Mouse (Mus musculus): ENCODE measurements around the gene Ppara. TPM values are rescaled to one million over a fixed set of nuclear protein-coding genes. Genes with fewer than 3 reads are reported as not detected.
"Not testable (repeated sequence)": the region's sequence is repeated elsewhere in the genome, so short reads cannot be mapped to it uniquely, and the experiment has no call there.

Ppara gene
- total and polyA plus RNA-seq, 3 experiments = 12.9 to 60.7 (median 53.1) TPM

DNA sequence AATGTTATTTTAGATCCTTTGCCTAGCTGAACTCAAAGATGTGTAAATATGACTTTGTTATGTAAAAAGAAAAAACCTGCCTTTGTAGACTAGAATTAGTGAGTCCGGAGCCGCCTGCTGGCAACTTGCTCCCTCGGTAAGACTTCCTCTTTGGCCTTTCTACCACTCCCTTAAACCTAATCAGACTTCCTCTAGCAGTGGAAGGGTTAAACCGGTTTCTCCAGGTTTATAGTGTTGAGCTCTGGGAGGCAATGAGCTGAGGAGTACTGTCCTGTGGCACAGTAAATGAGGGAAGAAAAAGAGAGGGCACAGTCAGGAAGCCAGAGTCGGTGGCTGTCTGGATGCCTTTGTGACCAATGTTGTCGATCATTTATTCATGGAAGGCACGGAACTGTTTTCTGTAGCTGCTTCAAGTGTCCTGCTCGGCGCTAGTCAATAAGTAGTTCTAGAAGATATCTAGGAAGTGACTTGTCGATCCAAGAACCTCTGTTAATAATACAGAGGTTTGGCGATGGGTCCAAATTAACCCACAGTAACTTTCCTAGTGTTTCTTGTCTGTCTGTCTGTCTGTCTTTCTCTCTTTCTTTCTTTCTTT is 37.5 kb downstream of the Ppara start:
- TF ChIP-seq EP300 (IDR thresholded peaks at IDR 0.05; ENCODE audit: insufficient read depth, low read depth, low read length) (no peak), CTCF (IDR thresholded peaks at IDR 0.05) (0 out of 2 replicates have a peak, but pooled peaks have one; percentile 17)
- no peak overlapping the region for H3K27ac ChIP-seq
- WGBS = 68% methylated on average over 11 of the region's 11 CpGs
- 0 out of 2 replicates have a peak, but pooled peaks cover 1% of the 10 kb centered on the region for H3K79me2 ChIP-seq (replicated peaks; ENCODE audit: control insufficient read depth, insufficient read depth, low read length)
- H3K4me1 ChIP-seq (ENCODE audit: control insufficient read depth, insufficient read depth, low read length) = peaks cover 5% of the 10 kb centered on the region; the same call in 1 of the 2 replicates
- no peaks in the 10 kb centered on the region; the same call in 1 of the 2 replicates for H3K36me3 ChIP-seq (ENCODE audit: control insufficient read depth, insufficient read depth, low read length)
- DNase-seq = no peak
- H3K27me3 ChIP-seq (ENCODE audit: control insufficient read depth, insufficient read depth, low read length) = no peaks in the 10 kb centered on the region
- intact Hi-C loops (cut with DNase I) = no loop called here
- H3K4me3 ChIP-seq = no peak overlapping the region
- no peak overlapping the region for H3K9ac ChIP-seq (ENCODE audit: low read depth, low read length)

DNA sequence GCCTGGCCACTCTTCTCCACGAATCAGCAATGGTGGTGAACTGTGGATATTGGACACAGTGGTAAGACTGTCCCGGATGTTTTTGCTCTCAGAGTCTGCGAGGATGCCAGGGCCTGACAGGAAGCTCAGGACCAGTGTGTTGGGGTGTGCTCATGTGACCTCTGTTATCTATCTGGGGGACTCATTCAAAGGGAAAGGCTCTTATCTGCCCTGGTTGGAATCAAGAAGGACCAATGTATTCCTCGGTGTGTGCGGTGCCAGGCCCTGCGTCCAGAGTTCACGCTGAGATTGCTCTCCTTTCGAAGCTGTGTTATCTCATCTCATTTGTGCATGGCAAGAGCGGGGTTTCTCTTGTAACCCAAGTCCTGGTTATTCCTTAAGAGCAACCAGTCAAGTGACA is 39.6 kb downstream of the Ppara start:
- 0 out of 2 replicates have a peak, but pooled peaks cover 1% of the 10 kb centered on the region for H3K79me2 ChIP-seq (replicated peaks; ENCODE audit: control insufficient read depth, insufficient read depth, low read length)
- 44% methylated on average over 9 of the region's 9 CpGs for WGBS
- DNase-seq = peak in 1 of 2 experiments; percentile 16
- no peak for TF ChIP-seq CTCF (IDR thresholded peaks at IDR 0.05)
- no peak for TF ChIP-seq POLR2A (IDR thresholded peaks at IDR 0.05; ENCODE audit: insufficient read depth, low read depth, low read length)
- no peak for TF ChIP-seq EP300 (IDR thresholded peaks at IDR 0.05; ENCODE audit: insufficient read depth, low read depth, low read length)
- peaks cover 5% of the 10 kb centered on the region; the same call in 1 of the 2 replicates for H3K4me1 ChIP-seq (ENCODE audit: control insufficient read depth, insufficient read depth, low read length)
- H3K27ac ChIP-seq = no peak overlapping the region; the same call in 1 of the 2 replicates
- H3K36me3 ChIP-seq (ENCODE audit: control insufficient read depth, insufficient read depth, low read length) = no peaks in the 10 kb centered on the region; the same call in 1 of the 2 replicates
- intact Hi-C loops (cut with DNase I) = no loop called here
- H3K27me3 ChIP-seq (ENCODE audit: control insufficient read depth, insufficient read depth, low read length) = no peaks in the 10 kb centered on the region
- no peak overlapping the region for H3K4me3 ChIP-seq
- H3K9ac ChIP-seq (ENCODE audit: low read depth, low read length) = no peak overlapping the region

DNA sequence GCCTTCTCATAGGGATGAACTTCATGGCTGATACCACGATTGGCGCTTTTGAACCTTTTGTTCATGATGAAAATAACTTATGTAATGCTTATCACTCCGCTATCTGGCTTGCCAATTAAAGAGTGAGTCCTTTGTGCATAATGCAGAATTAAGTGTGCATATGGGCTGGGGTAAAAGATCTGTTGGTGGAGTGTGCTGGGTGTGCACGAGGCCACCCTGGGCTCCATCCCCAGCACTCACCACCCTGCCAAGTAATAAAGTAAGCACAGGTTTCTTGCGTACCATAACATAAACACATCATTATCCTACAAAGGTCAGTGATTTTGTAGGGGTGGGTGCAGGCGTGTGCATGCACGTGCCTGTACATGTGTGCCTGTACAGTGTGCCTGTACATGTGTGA is 40.2 kb downstream of the Ppara start:
- Histone ChIP-seq H3K27ac (no peak overlapping the region), H3K36me3 (ENCODE audit: control insufficient read depth, insufficient read depth, low read length) (no peaks in the 10 kb centered on the region; the same call in 1 of the 2 replicates), H3K4me3 (no peak overlapping the region), H3K79me2 (replicated peaks; ENCODE audit: control insufficient read depth, insufficient read depth, low read length) (0 out of 2 replicates have a peak, but pooled peaks cover 1% of the 10 kb centered on the region), H3K4me1 (ENCODE audit: control insufficient read depth, insufficient read depth, low read length) (peaks cover 4% of the 10 kb centered on the region; the same call in 1 of the 2 replicates), H3K27me3 (ENCODE audit: control insufficient read depth, insufficient read depth, low read length) (no peaks in the 10 kb centered on the region), H3K9ac (ENCODE audit: low read depth, low read length) (no peak overlapping the region)
- intact Hi-C loops (cut with DNase I) = loop anchor here (5.0 kb wide), 1 partner anchor 38 kb away; no protein-coding TSS in a partner anchor
- TF ChIP-seq EP300 (IDR thresholded peaks at IDR 0.05; ENCODE audit: insufficient read depth, low read depth, low read length) = no peak
- no peak for TF ChIP-seq POLR2A (IDR thresholded peaks at IDR 0.05; ENCODE audit: insufficient read depth, low read depth, low read length)
- no peak for TF ChIP-seq CTCF (IDR thresholded peaks at IDR 0.05)
- DNase-seq = peak in 1 of 2 experiments; percentile 14
- 76% methylated on average over 7 of the region's 7 CpGs for WGBS

DNA sequence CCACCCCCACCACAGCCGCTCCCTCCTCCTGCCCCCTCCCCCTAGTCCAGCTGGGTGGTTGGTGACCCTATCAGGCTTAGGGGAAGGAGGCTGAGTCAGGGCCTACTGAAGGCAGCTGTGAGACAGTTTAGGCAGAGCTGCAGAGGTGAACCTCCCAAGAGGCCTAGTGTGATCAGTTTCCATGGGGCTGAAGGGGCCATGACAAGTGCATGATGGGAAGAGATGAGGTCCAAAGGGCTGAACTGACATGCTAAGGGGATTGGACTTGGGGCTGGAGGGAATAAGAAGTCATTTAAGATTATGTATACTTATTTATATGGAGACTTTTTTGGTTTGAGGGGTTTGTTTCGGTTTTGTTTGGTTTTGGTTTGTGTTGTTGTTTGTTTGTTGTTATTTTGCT is 41.5 kb downstream of the Ppara start:
- intact Hi-C loops (cut with DNase I) = loop anchor here (5.0 kb wide), 1 partner anchor 39 kb away; no protein-coding TSS in a partner anchor
- Histone ChIP-seq H3K9ac (ENCODE audit: low read depth, low read length) (no peak overlapping the region), H3K4me3 (no peak overlapping the region), H3K79me2 (replicated peaks; ENCODE audit: control insufficient read depth, insufficient read depth, low read length) (no peaks in the 10 kb centered on the region), H3K27ac (peak overlapping the region; percentile 20; the same call in 1 of the 2 replicates), H3K4me1 (ENCODE audit: control insufficient read depth, insufficient read depth, low read length) (peaks cover 4% of the 10 kb centered on the region; the same call in 1 of the 2 replicates), H3K36me3 (ENCODE audit: control insufficient read depth, insufficient read depth, low read length) (no peaks in the 10 kb centered on the region), H3K27me3 (ENCODE audit: control insufficient read depth, insufficient read depth, low read length) (no peaks in the 10 kb centered on the region)
- no peak for DNase-seq
- TF ChIP-seq POLR2A (IDR thresholded peaks at IDR 0.05; ENCODE audit: insufficient read depth, low read depth, low read length) (no peak), EP300 (IDR thresholded peaks at IDR 0.05; ENCODE audit: insufficient read depth, low read depth, low read length) (no peak), CTCF (IDR thresholded peaks at IDR 0.05) (no peak)
- 65% methylated on average over 2 of the region's 2 CpGs for WGBS

DNA sequence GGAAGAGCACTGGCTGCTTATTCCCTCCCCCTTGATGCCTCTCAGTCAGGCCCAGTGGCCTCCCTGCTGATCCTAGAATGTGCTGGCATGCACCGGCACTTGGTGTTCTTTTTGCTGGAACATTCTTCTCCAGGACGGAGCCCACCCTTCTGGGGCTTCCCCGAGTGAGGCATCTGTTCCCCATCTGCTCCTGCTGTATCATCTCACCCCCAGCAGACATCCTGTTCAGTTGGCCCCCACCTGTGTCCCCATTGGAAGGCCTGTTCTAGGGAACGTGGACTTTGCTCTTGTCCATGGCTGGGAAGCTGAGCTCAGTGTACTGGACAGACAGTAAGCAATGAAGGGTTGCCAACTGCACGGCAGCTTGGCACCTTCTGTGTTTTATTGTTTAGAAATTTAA is 42.0 kb downstream of the Ppara start:
- Histone ChIP-seq H3K27ac (peak overlapping the region; percentile 20), H3K79me2 (replicated peaks; ENCODE audit: control insufficient read depth, insufficient read depth, low read length) (no peaks in the 10 kb centered on the region), H3K9ac (ENCODE audit: low read depth, low read length) (no peak overlapping the region), H3K36me3 (ENCODE audit: control insufficient read depth, insufficient read depth, low read length) (no peaks in the 10 kb centered on the region), H3K4me3 (no peak overlapping the region), H3K4me1 (ENCODE audit: control insufficient read depth, insufficient read depth, low read length) (peaks cover 4% of the 10 kb centered on the region; the same call in 1 of the 2 replicates), H3K27me3 (ENCODE audit: control insufficient read depth, insufficient read depth, low read length) (no peaks in the 10 kb centered on the region)
- WGBS = 42% methylated on average over 5 of the region's 5 CpGs
- no peak for TF ChIP-seq POLR2A (IDR thresholded peaks at IDR 0.05; ENCODE audit: insufficient read depth, low read depth, low read length)
- TF ChIP-seq CTCF (IDR thresholded peaks at IDR 0.05) = no peak
- 0 out of 2 replicates have a peak, but pooled peaks have one; percentile 65 for TF ChIP-seq EP300 (IDR thresholded peaks at IDR 0.05; ENCODE audit: insufficient read depth, low read depth, low read length)
- DNase-seq = peak in 1 of 2 experiments; percentile 21
- intact Hi-C loops (cut with DNase I) = loop anchor here (5.0 kb wide), 1 partner anchor 39 kb away; no protein-coding TSS in a partner anchor

DNA sequence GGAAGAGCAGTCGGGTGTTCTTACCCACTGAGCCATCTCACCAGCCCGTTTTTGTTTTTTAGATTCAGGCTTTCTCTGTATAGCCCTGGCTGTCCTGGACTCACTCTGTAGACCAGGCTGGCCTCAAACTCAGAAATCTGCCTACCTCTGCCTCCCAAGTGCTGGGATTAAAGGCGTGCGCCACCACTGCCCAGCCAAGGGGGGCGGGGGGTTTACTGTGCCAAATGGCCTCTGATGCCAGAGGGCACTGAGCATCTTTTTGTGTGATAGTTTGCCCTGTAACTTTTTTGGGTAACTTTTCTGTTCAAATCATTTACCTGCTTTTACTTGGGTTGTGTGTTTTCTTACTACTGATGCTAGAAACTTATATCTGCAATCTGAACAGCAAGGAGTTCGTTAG is 44.1 kb downstream of the Ppara start:
- H3K27ac ChIP-seq; H3K36me3 ChIP-seq (ENCODE audit: control insufficient read depth, insufficient read depth, low read length); H3K4me3 ChIP-seq; H3K4me1 ChIP-seq (ENCODE audit: control insufficient read depth, insufficient read depth, low read length); H3K27me3 ChIP-seq (ENCODE audit: control insufficient read depth, insufficient read depth, low read length); H3K79me2 ChIP-seq (replicated peaks; ENCODE audit: control insufficient read depth, insufficient read depth, low read length); H3K9ac ChIP-seq (ENCODE audit: low read depth, low read length): not testable (repeated sequence)
- DNase-seq = peak in 1 of 2 experiments; percentile 11
- intact Hi-C loops (cut with DNase I) = loop anchor here (5.0 kb wide), 1 partner anchor 42 kb away; no protein-coding TSS in a partner anchor
- 78% methylated on average over 6 of the region's 6 CpGs for WGBS
